Mouse (Mus musculus): ENCODE measurements around the gene Myo5a.

DNA sequence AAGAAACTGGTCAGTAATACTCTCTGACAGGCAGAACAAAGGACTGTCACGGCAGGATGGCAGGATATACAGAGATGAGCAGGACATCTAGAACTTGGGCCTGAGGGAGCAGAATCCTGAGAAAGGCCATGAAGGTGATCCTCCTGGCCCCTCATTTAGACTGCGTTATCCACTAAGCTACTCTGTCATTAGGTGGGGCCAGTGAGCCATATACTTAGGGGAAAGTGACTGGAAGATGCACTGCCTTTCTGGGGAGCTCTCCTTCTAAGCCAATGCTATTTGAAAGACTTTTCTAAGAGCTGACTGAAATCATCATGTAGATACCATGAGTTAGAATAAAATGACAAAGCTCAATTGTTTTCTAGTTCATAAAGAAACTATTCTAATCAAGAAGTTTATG, 139.5 kb downstream of the Myo5a start:
- TF ChIP-seq CTCF (IDR thresholded peaks at IDR 0.05; ENCODE audit: insufficient read depth, low read length), result no peak
- TF ChIP-seq POLR2A (IDR thresholded peaks at IDR 0.05; ENCODE audit: borderline replicate concordance, extremely low read depth, low read depth, low read length), result no peak
